Mouse (Mus musculus) liver, embryonic 14.5 days (tissue): Measurements from ENCODE around the gene Atg4b.

Experiments used
- CTCF ChIP-seq: IDR thresholded peaks from 2 replicates; pipeline ENCODE4 v1.5.1; 2016; ENCODE audit warnings: antibody characterized with exemption, low read depth, control low read depth
- EP300 ChIP-seq: IDR thresholded peaks from 2 replicates; pipeline ENCODE4 v1.6.1; 2016; ENCODE audit warnings: antibody characterized with exemption, low read depth

- TF ChIP-seq EP300 (no peak), CTCF (no peak)
These were observed 3.4 kb downstream of the Atg4b start, which contains the start of gene Thap4 for GRCm38 (mm10) chr1:93754573-93755290.
